5 mouse cellular contexts compared by ENCODE assay signal in genomic region chr11:21169608-21169860, GRCm38 (mm10).
DNase-seq lines count a peak whose midpoint lies in the region; ATAC-seq and TF ChIP-seq lines count a peak whose summit lies in the region.
"Not testable (repeated sequence)": the region's sequence is repeated elsewhere in the genome, so short reads cannot be mapped to it uniquely, and the experiment has no call there.

No protein-coding gene starts in this region.

- not testable (repeated sequence) for H3K36me3 ChIP-seq in E14TG2a.4 (ENCODE audit: insufficient read depth, low read length); ES-Bruce4 (ENCODE audit: control insufficient read depth, insufficient read depth, low read length, poor library complexity, severe bottlenecking); ES-E14 (ENCODE audit: control insufficient read depth, insufficient read depth, low read length, poor library complexity, severe bottlenecking); kidney, embryonic 15.5 days

- not testable (repeated sequence) for H3K27me3 ChIP-seq in E14TG2a.4 (ENCODE audit: insufficient read depth, low read length); ES-Bruce4 (ENCODE audit: control insufficient read depth, insufficient read depth, low read length, poor library complexity, severe bottlenecking); kidney, embryonic 15.5 days

- not testable (repeated sequence) for H3K9ac ChIP-seq in ES-Bruce4 (ENCODE audit: low read depth, poor library complexity, severe bottlenecking); ES-E14 (ENCODE audit: insufficient read depth, low read depth, low read length, poor library complexity, severe bottlenecking); kidney, embryonic 15.5 days

- H3K27ac ChIP-seq in ES-Bruce4 (ENCODE audit: insufficient read depth, low read length) (peak overlapping the region; percentile 93), ES-E14 (ENCODE audit: insufficient read depth, low read depth, low read length, poor library complexity, severe bottlenecking) (peak overlapping the region; percentile 89; the same call in 1 of the 2 replicates)
- H3K27ac ChIP-seq in kidney, embryonic 15.5 days: peak overlapping the region; percentile 70

- H3K4me3 ChIP-seq in E14TG2a.4 (replicated peaks; ENCODE audit: low read length): peak overlapping the region; percentile 27; the same call in 1 of the 2 replicates
- H3K4me3 ChIP-seq in ES-Bruce4 (ENCODE audit: low read depth, low read length); ES-E14 (ENCODE audit: insufficient read depth in 1 of 2, low read depth in 1 of 2, low read length in 2 of 2, poor library complexity in 1 of 2, severe bottlenecking in 1 of 2); kidney, embryonic 15.5 days (replicated peaks): not testable (repeated sequence)

- 89% methylated on average over 1 of the region's 1 CpGs for WGBS in kidney, embryonic 15.5 days

- H3K4me2 ChIP-seq in kidney, embryonic 15.5 days: not testable (repeated sequence)

- not testable (repeated sequence) for DNase-seq in ES-E14 (ENCODE audit: low read depth, low spot score)
- peak; percentile 92 for DNase-seq in R1 (ENCODE audit: low read depth, low spot score)

- peaks cover 79% of the 10 kb centered on the region for H3K4me1 ChIP-seq in E14TG2a.4 (replicated peaks; ENCODE audit: low read depth, low read length)
- not testable (repeated sequence) for H3K4me1 ChIP-seq in ES-Bruce4 (ENCODE audit: control insufficient read depth, insufficient read depth, low read length); ES-E14 (ENCODE audit: control insufficient read depth in 2 of 2, insufficient read depth in 2 of 2, low read length in 2 of 2, poor library complexity in 1 of 2)
- H3K4me1 ChIP-seq in kidney, embryonic 15.5 days: peaks cover 20% of the 10 kb centered on the region

- TF ChIP-seq CTCF in E14TG2a.4 (conservative IDR thresholded peaks at IDR 0.05; ENCODE audit: low read length); ES-Bruce4 (IDR thresholded peaks at IDR 0.05; ENCODE audit: low read depth, low read length): not testable (repeated sequence)

- TF ChIP-seq EP300 in ES-Bruce4 (IDR thresholded peaks at IDR 0.05; ENCODE audit: insufficient read depth, low read depth, low read length): 0 out of 2 replicates have a peak, but pooled peaks have one; percentile 45

- peaks cover 16% of the 10 kb centered on the region; the same call in 1 of the 2 replicates for H3K9me3 ChIP-seq in E14TG2a.4 (ENCODE audit: low read length)
- H3K9me3 ChIP-seq in ES-Bruce4 (replicated peaks; ENCODE audit: control insufficient read depth, insufficient read depth, low read length, poor library complexity, severe bottlenecking); ES-E14 (ENCODE audit: control insufficient read depth, insufficient read depth, low read depth, low read length); kidney, embryonic 15.5 days (replicated peaks): not testable (repeated sequence)

- not testable (repeated sequence) for TF ChIP-seq POLR2A in ES-Bruce4 (IDR thresholded peaks at IDR 0.05; ENCODE audit: insufficient read depth, low read length)

- in situ Hi-C loops in ES-E14 (cut with MboI; ENCODE audit: low sequenced_read_pairs in 2 of 2, unreplicated experiment in 2 of 2): not testable (repeated sequence)

- ATAC-seq in kidney, embryonic 15.5 days (replicated peaks; ENCODE audit: low FRiP score): not testable (repeated sequence)

TF ChIP-seq in ES-E14, 5 proteins besides CTCF, POLR2A, EP300 and RAD21:
- TF ChIP-seq CHD2 (IDR thresholded peaks at IDR 0.05; ENCODE audit: low read depth, low read length) (peak; percentile 57; the same call in 1 of the 2 replicates), ZNF384 (IDR thresholded peaks at IDR 0.05; ENCODE audit: low read depth, low read length) (0 out of 2 replicates have a peak, but pooled peaks have one; percentile 27)
